ENCODE assay signal across 28 mouse cellular contexts in genomic region chr9:52529444-52529915, GRCm38 (mm10).
DNase-seq lines count a peak whose midpoint lies in the region; ATAC-seq lines count a peak whose summit lies in the region.
"Had no signal": no experiment of that assay in that cellular context is flagged by ENCODE, and none has a peak within 500 bp of the region (broad histone marks: within the 10 kb centered on the region; RNA-seq: fewer than 3 reads in every experiment).

No protein-coding gene starts in this region.

- no peak overlapping the region for H3K4me3 ChIP-seq in embryonic facial prominence, embryonic 14.5 days (ENCODE audit: low read depth, low read length)
- no peak overlapping the region for H3K4me3 ChIP-seq in embryonic facial prominence, embryonic 10.5 days
- H3K4me3 ChIP-seq in limb, embryonic 15.5 days: no peak overlapping the region
- H3K4me3 ChIP-seq: embryonic facial prominence, embryonic 12.5 days; heart, embryonic 12.5 days; hindbrain, embryonic 12.5 days; kidney, embryonic 15.5 days; left cerebral cortex, adult 2 months; midbrain, embryonic 15.5 days had no signal

- DNase-seq in embryonic facial prominence, embryonic 14.5 days (ENCODE audit: low spot score): peak; percentile 37
- no peak for DNase-seq in embryonic facial prominence, embryonic 10.5 days (ENCODE audit: low spot score)
- peak; percentile 98 for DNase-seq in 3T3-L1 (ENCODE audit: low read depth, low spot score)
- DNase-seq in brain, adult 2 months (ENCODE audit: low read depth, low spot score): peak; percentile 27
- DNase-seq in heart, postnatal 36 days: no peak
- DNase-seq in lung, postnatal 4 days: no peak
- DNase-seq: adrenal gland, postnatal 25 days; B cell, adult 2 months; cerebellum, adult 11 months; cerebellum, postnatal 10 days; gastrocnemius, postnatal 14 days; heart, adult 11 months; heart, postnatal 10 days; kidney, adult 11 months; kidney, postnatal 36 days; liver, postnatal 0 days; thymus, adult 18-20 months; thymus, postnatal 4 days had no signal

- H3K4me1 ChIP-seq in embryonic facial prominence, embryonic 14.5 days (ENCODE audit: control insufficient read depth, insufficient read depth, low read length): no peaks in the 10 kb centered on the region; the same call in 1 of the 2 replicates
- no peaks in the 10 kb centered on the region for H3K4me1 ChIP-seq in embryonic facial prominence, embryonic 10.5 days
- no peaks in the 10 kb centered on the region for H3K4me1 ChIP-seq in limb, embryonic 15.5 days
- H3K4me1 ChIP-seq: embryonic facial prominence, embryonic 12.5 days; heart, embryonic 12.5 days; hindbrain, embryonic 12.5 days; kidney, embryonic 15.5 days; midbrain, embryonic 15.5 days had no signal

- H3K27ac ChIP-seq in embryonic facial prominence, embryonic 14.5 days (replicated peaks; ENCODE audit: low read depth, low read length): no peak overlapping the region
- no peak overlapping the region for H3K27ac ChIP-seq in embryonic facial prominence, embryonic 10.5 days (replicated peaks)
- H3K27ac ChIP-seq in limb, embryonic 15.5 days: no peak overlapping the region
- H3K27ac ChIP-seq: embryonic facial prominence, embryonic 12.5 days; hindbrain, embryonic 12.5 days; kidney, embryonic 15.5 days; left cerebral cortex, adult 2 months; midbrain, embryonic 15.5 days had no signal

- no peak; the same call in 1 of the 2 replicates for ATAC-seq in embryonic facial prominence, embryonic 14.5 days (ENCODE audit: low read depth)
- ATAC-seq in limb, embryonic 15.5 days (ENCODE audit: insufficient number of reproducible peaks, low FRiP score, low TSS enrichment, low read depth): peak; percentile 65; the same call in 1 of the 2 replicates
- ATAC-seq: forebrain, embryonic 16.5 days; liver, postnatal 0 days; lung, postnatal 0 days; midbrain, embryonic 15.5 days had no signal

- H3K36me3 ChIP-seq in embryonic facial prominence, embryonic 14.5 days (ENCODE audit: control insufficient read depth, insufficient read depth, low read length): no peaks in the 10 kb centered on the region
- H3K36me3 ChIP-seq in embryonic facial prominence, embryonic 10.5 days (replicated peaks): no peaks in the 10 kb centered on the region
- no peaks in the 10 kb centered on the region for H3K36me3 ChIP-seq in limb, embryonic 15.5 days
- H3K36me3 ChIP-seq: embryonic facial prominence, embryonic 12.5 days; heart, embryonic 12.5 days; hindbrain, embryonic 12.5 days; kidney, embryonic 15.5 days; midbrain, embryonic 15.5 days had no signal

- no peak overlapping the region for H3K4me2 ChIP-seq in embryonic facial prominence, embryonic 14.5 days (ENCODE audit: low read depth, low read length)
- no peak overlapping the region for H3K4me2 ChIP-seq in limb, embryonic 15.5 days
- H3K4me2 ChIP-seq: embryonic facial prominence, embryonic 12.5 days; heart, embryonic 12.5 days; hindbrain, embryonic 12.5 days; kidney, embryonic 15.5 days; liver, embryonic 11.5 days; midbrain, embryonic 15.5 days had no signal

- H3K9ac ChIP-seq in embryonic facial prominence, embryonic 14.5 days (ENCODE audit: low read depth, low read length): no peak overlapping the region
- H3K9ac ChIP-seq in limb, embryonic 15.5 days: no peak overlapping the region
- H3K9ac ChIP-seq: embryonic facial prominence, embryonic 12.5 days; heart, embryonic 12.5 days; hindbrain, embryonic 12.5 days; kidney, embryonic 15.5 days; liver, postnatal 0 days; midbrain, embryonic 15.5 days had no signal

- 65% methylated on average over 6 of the region's 6 CpGs for WGBS in embryonic facial prominence, embryonic 14.5 days
- WGBS in embryonic facial prominence, embryonic 10.5 days: 82% methylated on average over 6 of the region's 6 CpGs
- 50% methylated on average over 6 of the region's 6 CpGs for WGBS in limb, embryonic 15.5 days

- no peaks in the 10 kb centered on the region for H3K9me3 ChIP-seq in embryonic facial prominence, embryonic 14.5 days (ENCODE audit: control insufficient read depth, low read length)
- H3K9me3 ChIP-seq in embryonic facial prominence, embryonic 10.5 days: no peaks in the 10 kb centered on the region
- H3K9me3 ChIP-seq in limb, embryonic 15.5 days: no peaks in the 10 kb centered on the region
- H3K9me3 ChIP-seq: embryonic facial prominence, embryonic 12.5 days; heart, embryonic 12.5 days; hindbrain, embryonic 12.5 days; kidney, embryonic 15.5 days; midbrain, embryonic 15.5 days had no signal

- H3K27me3 ChIP-seq in embryonic facial prominence, embryonic 14.5 days (replicated peaks; ENCODE audit: control insufficient read depth, insufficient read depth, low read length): no peaks in the 10 kb centered on the region
- H3K27me3 ChIP-seq in embryonic facial prominence, embryonic 10.5 days (replicated peaks; ENCODE audit: low read depth, poor library complexity, severe bottlenecking): no peaks in the 10 kb centered on the region
- H3K27me3 ChIP-seq in limb, embryonic 15.5 days: no peaks in the 10 kb centered on the region
- H3K27me3 ChIP-seq: embryonic facial prominence, embryonic 12.5 days; heart, embryonic 12.5 days; hindbrain, embryonic 12.5 days; kidney, embryonic 15.5 days; midbrain, embryonic 15.5 days had no signal

- intact Hi-C loops in heart, postnatal 36 days (cut with DNase I): no loop called here

Comparison
In these comparisons a context has a peak if more than half of its experiments do, and no peak if none do; other contexts are left out.
1. DNase-seq: peak in embryonic facial prominence, embryonic 14.5 days (single experiment), 3T3-L1 (single experiment) and brain, adult 2 months (single experiment); none in embryonic facial prominence, embryonic 10.5 days (single experiment), heart, postnatal 36 days (0 of 2) and lung, postnatal 4 days (0 of 2).